ENCODE assay signal across 8 mouse cellular contexts in the genomic region with DNA sequence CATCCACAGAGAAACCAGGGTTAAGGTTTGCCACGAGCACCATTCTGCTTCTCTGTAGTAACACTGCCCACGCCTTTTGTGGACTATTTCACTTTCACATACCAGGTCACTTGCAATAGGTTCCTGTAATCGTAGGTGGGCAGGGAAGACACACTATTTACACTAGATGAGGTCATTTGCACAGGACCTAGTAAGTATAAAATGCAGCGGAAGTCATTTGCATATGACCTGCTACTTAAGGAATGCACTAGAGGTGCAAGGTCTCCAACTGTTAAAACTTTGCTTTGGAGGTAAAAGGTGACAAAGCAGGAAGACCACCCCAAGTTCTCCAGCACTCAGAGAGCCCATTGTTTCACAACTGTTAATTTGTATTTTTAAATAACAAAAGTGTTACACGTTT. TPM values are rescaled to one million over a fixed set of nuclear protein-coding genes. Genes with fewer than 3 reads are reported as not detected.
DNase-seq lines count a peak whose midpoint lies in the region; ATAC-seq and TF ChIP-seq lines count a peak whose summit lies in the region.

No protein-coding gene starts in this region.

- no peaks in the 10 kb centered on the region for H3K27me3 ChIP-seq in limb, embryonic 11.5 days (ENCODE audit: control insufficient read depth, insufficient read depth, low read length)
- 0 out of 2 replicates have a peak, but pooled peaks cover 3% of the 10 kb centered on the region for H3K27me3 ChIP-seq in neural tube, embryonic 15.5 days (replicated peaks)

- H3K36me3 ChIP-seq in limb, embryonic 11.5 days (ENCODE audit: control insufficient read depth, insufficient read depth, low read length), result 0 out of 2 replicates have a peak, but pooled peaks cover 4% of the 10 kb centered on the region
- H3K36me3 ChIP-seq in neural tube, embryonic 15.5 days, result no peaks in the 10 kb centered on the region

- H3K9me3 ChIP-seq in limb, embryonic 11.5 days (ENCODE audit: control insufficient read depth, low read length), result no peaks in the 10 kb centered on the region
- no peaks in the 10 kb centered on the region for H3K9me3 ChIP-seq in neural tube, embryonic 15.5 days (replicated peaks)

- TF ChIP-seq POLR2A in embryonic fibroblast, embryonic 13.5 days (IDR thresholded peaks at IDR 0.05; ENCODE audit: low read depth, low read length), result no peak

- no peak for TF ChIP-seq CTCF in left cerebral cortex, adult 2 months (IDR thresholded peaks at IDR 0.05)
- no peak for TF ChIP-seq CTCF in embryonic fibroblast, embryonic 13.5 days (IDR thresholded peaks at IDR 0.05; ENCODE audit: borderline replicate concordance, insufficient read depth, low read length)

- H3K9ac ChIP-seq in limb, embryonic 11.5 days (ENCODE audit: low read length), result no peak overlapping the region
- no peak overlapping the region for H3K9ac ChIP-seq in neural tube, embryonic 15.5 days (replicated peaks)

- no peak for ATAC-seq in limb, embryonic 11.5 days (ENCODE audit: insufficient number of reproducible peaks, low FRiP score, low TSS enrichment, low read depth)
- no peak for ATAC-seq in neural tube, embryonic 15.5 days (ENCODE audit: low FRiP score)

- peaks cover 6% of the 10 kb centered on the region; the same call in 1 of the 2 replicates for H3K4me1 ChIP-seq in embryonic fibroblast, embryonic 13.5 days (ENCODE audit: control insufficient read depth, insufficient read depth, low read length)
- peaks cover 3% of the 10 kb centered on the region; the same call in 1 of the 2 replicates for H3K4me1 ChIP-seq in limb, embryonic 11.5 days (ENCODE audit: control insufficient read depth, insufficient read depth, low read length)
- H3K4me1 ChIP-seq in neural tube, embryonic 15.5 days, result peaks cover 29% of the 10 kb centered on the region

- DNase-seq in left cerebral cortex, adult 2 months (ENCODE audit: extremely low spot score in 1 of 2, low spot score in 2 of 2), result no peak
- no peak for DNase-seq in left cerebral cortex, postnatal 10 days (ENCODE audit: extremely low spot score in 1 of 2, low spot score in 2 of 2)
- no peak for DNase-seq in limb, embryonic 11.5 days (ENCODE audit: low spot score)
- DNase-seq in adrenal gland, adult 2 months, result no peak
- DNase-seq in yolk sac, embryonic 10.5 days (ENCODE audit: low spot score), result no peak
- DNase-seq in ovary, adult 18-20 months (ENCODE audit: low spot score), result no peak

- WGBS in limb, embryonic 11.5 days, result 61% methylated on average over 5 of the region's 5 CpGs
- 63% methylated on average over 5 of the region's 5 CpGs for WGBS in neural tube, embryonic 15.5 days

- H3K4me3 ChIP-seq in left cerebral cortex, adult 2 months, result peak overlapping the region; percentile 94
- peak overlapping the region; percentile 83 for H3K4me3 ChIP-seq in embryonic fibroblast, embryonic 13.5 days (ENCODE audit: insufficient read depth, low read length)
- H3K4me3 ChIP-seq in limb, embryonic 11.5 days (ENCODE audit: low read depth, low read length), result 0 out of 2 replicates have a peak overlapping the region, but pooled peaks have one; percentile 95
- H3K4me3 ChIP-seq in neural tube, embryonic 15.5 days (replicated peaks), result peak overlapping the region; percentile 68

- intact Hi-C loops in left cerebral cortex, adult 2 months (cut with DNase I), result no loop called here
- intact Hi-C loops in left cerebral cortex, postnatal 10 days (cut with DNase I), result no loop called here

- H3K4me2 ChIP-seq in limb, embryonic 11.5 days (ENCODE audit: low read depth, severe bottlenecking), result peak overlapping the region; percentile 91; the same call in 1 of the 2 replicates
- peak overlapping the region; percentile 94 for H3K4me2 ChIP-seq in neural tube, embryonic 15.5 days

- 0 out of 2 replicates have a peak overlapping the region, but pooled peaks have one; percentile 19 for H3K27ac ChIP-seq in left cerebral cortex, adult 2 months
- no peak overlapping the region; the same call in 1 of the 2 replicates for H3K27ac ChIP-seq in embryonic fibroblast, embryonic 13.5 days (ENCODE audit: insufficient read depth, low read length)
- H3K27ac ChIP-seq in limb, embryonic 11.5 days (replicated peaks; ENCODE audit: low read depth, low read length), result no peak overlapping the region
- no peak overlapping the region for H3K27ac ChIP-seq in neural tube, embryonic 15.5 days (replicated peaks)

RNA-seq across cellular contexts. Expression of a gene that starts 1.4 kb away (rescaled TPM):
- total RNA-seq in left cerebral cortex, adult 2 months (2021), result 10 to 100 TPM; 81.3 to 87.4 TPM
- 100 to 1,000 TPM; 120 to 122 TPM for total RNA-seq in left cerebral cortex, postnatal 10 days (2021)
- 27.4 and 33.6 TPM in 2 replicates for polyA plus RNA-seq in embryonic fibroblast, embryonic 13.5 days (2011; ENCODE audit: insufficient read length, low read depth, missing spikeins)
- 37.6 and 38.2 TPM in 2 replicates for polyA plus RNA-seq in limb, embryonic 11.5 days (2014; fragmentation: Nextera tagmentation; extraction: Ambion mirVana)
- 48.9 and 49.8 TPM in 2 replicates for polyA plus RNA-seq in neural tube, embryonic 15.5 days (2015; fragmentation: Nextera tagmentation; extraction: Ambion mirVana)
- 10 to 100 TPM; 21.8 to 40.9 TPM for total RNA-seq in adrenal gland, adult 2 months (2021)
- 41.9 and 45.9 TPM in 2 replicates for polyA plus RNA-seq in adrenal gland, adult 2 months (2012; rRNA removed)
